In the genomic region with DNA sequence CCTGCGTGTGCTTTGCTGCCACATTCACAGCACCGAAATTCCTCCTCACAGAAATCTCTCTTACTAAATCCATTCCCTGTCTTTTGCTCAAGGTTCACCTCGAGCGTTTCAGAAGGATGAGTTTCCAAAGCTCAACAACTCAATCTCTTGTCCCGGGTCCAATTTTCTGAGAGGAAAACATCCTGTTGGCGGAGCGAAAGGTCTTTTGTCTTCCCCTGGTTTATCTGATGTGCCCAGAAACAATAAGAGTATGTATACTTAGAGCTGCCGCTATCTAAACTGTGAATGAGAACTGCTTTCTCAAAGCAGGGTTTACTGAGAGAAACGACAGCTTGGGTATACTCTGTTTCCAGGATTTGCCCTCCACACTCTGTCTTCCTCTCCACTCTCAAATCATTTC, we compare ENCODE assay signal across 25 mouse cellular contexts.
A peak's percentile ranks its signal among the peaks of the same experiment; 100 is the strongest.
DNase-seq lines count a peak whose midpoint lies in the region; ATAC-seq and TF ChIP-seq lines count a peak whose summit lies in the region.
"Had no signal": no experiment of that assay in that cellular context is flagged by ENCODE, and none has a peak within 500 bp of the region (broad histone marks: within the 10 kb centered on the region; RNA-seq: fewer than 3 reads in every experiment).

No protein-coding gene starts in this region.

- no peak for ATAC-seq in intestine, embryonic 14.5 days (replicated peaks; ENCODE audit: low FRiP score, low TSS enrichment, low read depth)
- ATAC-seq in intestine, embryonic 16.5 days, result no peak
- ATAC-seq: CD4-positive, CD25-positive, alpha-beta regulatory T cell, adult 4 months; forebrain, embryonic 16.5 days; hindbrain, embryonic 16.5 days; intestine, postnatal 0 days had no signal

- no peak overlapping the region for H3K9ac ChIP-seq in heart, adult 2 months (ENCODE audit: low read depth, low read length)
- H3K9ac ChIP-seq in intestine, embryonic 14.5 days (ENCODE audit: low read length), result no peak overlapping the region
- H3K9ac ChIP-seq in intestine, embryonic 16.5 days (ENCODE audit: low read depth, low read length), result no peak overlapping the region
- H3K9ac ChIP-seq: kidney, embryonic 15.5 days; limb, embryonic 13.5 days; midbrain, embryonic 12.5 days; neural tube, embryonic 15.5 days had no signal

- no peaks in the 10 kb centered on the region for H3K79me2 ChIP-seq in heart, adult 2 months (replicated peaks; ENCODE audit: control insufficient read depth, insufficient read depth, low read length)

- no peaks in the 10 kb centered on the region for H3K4me1 ChIP-seq in heart, adult 2 months (ENCODE audit: control insufficient read depth, insufficient read depth, low read length)
- H3K4me1 ChIP-seq in intestine, embryonic 14.5 days (replicated peaks; ENCODE audit: control insufficient read depth, insufficient read depth, low read length), result peaks cover 5% of the 10 kb centered on the region; the same call in 1 of the 2 replicates
- H3K4me1 ChIP-seq in intestine, embryonic 16.5 days (ENCODE audit: control insufficient read depth, insufficient read depth, low read length), result no peaks in the 10 kb centered on the region
- H3K4me1 ChIP-seq in lung, adult 2 months (ENCODE audit: control insufficient read depth, insufficient read depth, low read length), result peaks cover 4% of the 10 kb centered on the region

- no peak overlapping the region for H3K4me2 ChIP-seq in intestine, embryonic 14.5 days (ENCODE audit: low read length)
- H3K4me2 ChIP-seq in intestine, embryonic 16.5 days (ENCODE audit: low read depth, low read length), result no peak overlapping the region
- H3K4me2 ChIP-seq: heart, embryonic 11.5 days; kidney, embryonic 15.5 days; limb, embryonic 13.5 days; midbrain, embryonic 12.5 days; neural tube, embryonic 15.5 days had no signal

- H3K27ac ChIP-seq in heart, adult 2 months, result peak overlapping the region; percentile 13; the same call in 1 of the 2 replicates
- no peak overlapping the region for H3K27ac ChIP-seq in intestine, embryonic 14.5 days (ENCODE audit: low read depth)
- no peak overlapping the region for H3K27ac ChIP-seq in intestine, embryonic 16.5 days (ENCODE audit: low read length)
- H3K27ac ChIP-seq: forebrain, embryonic 10.5 days; hindbrain, embryonic 10.5 days; kidney, embryonic 15.5 days; limb, embryonic 13.5 days; midbrain, embryonic 12.5 days; neural tube, embryonic 15.5 days had no signal

- no peaks in the 10 kb centered on the region for H3K9me3 ChIP-seq in intestine, embryonic 14.5 days (ENCODE audit: control insufficient read depth, low read length)
- no peaks in the 10 kb centered on the region for H3K9me3 ChIP-seq in intestine, embryonic 16.5 days (ENCODE audit: control insufficient read depth, low read length)
- H3K9me3 ChIP-seq: forebrain, embryonic 10.5 days; hindbrain, embryonic 10.5 days; kidney, embryonic 15.5 days; limb, embryonic 13.5 days; midbrain, embryonic 12.5 days; neural tube, embryonic 15.5 days had no signal

- intact Hi-C loops in heart, adult 2 months (cut with DNase I), result no loop called here
- intact Hi-C loops in heart, postnatal 25 days (cut with DNase I), result no loop called here

- no peaks in the 10 kb centered on the region for H3K36me3 ChIP-seq in heart, adult 2 months (ENCODE audit: control insufficient read depth, insufficient read depth, low read length)
- H3K36me3 ChIP-seq in intestine, embryonic 14.5 days (ENCODE audit: control insufficient read depth, insufficient read depth, low read length), result no peaks in the 10 kb centered on the region
- no peaks in the 10 kb centered on the region for H3K36me3 ChIP-seq in intestine, embryonic 16.5 days (ENCODE audit: control insufficient read depth, insufficient read depth, low read length)
- H3K36me3 ChIP-seq: forebrain, embryonic 10.5 days; hindbrain, embryonic 10.5 days; kidney, embryonic 15.5 days; limb, embryonic 13.5 days; midbrain, embryonic 12.5 days; neural tube, embryonic 15.5 days had no signal

- TF ChIP-seq EP300 in heart, adult 2 months (IDR thresholded peaks at IDR 0.05; ENCODE audit: insufficient read depth, low read depth, low read length), result no peak

- no peak for TF ChIP-seq POLR2A in heart, adult 2 months (IDR thresholded peaks at IDR 0.05; ENCODE audit: insufficient read depth, low read depth, low read length)
- no peak for TF ChIP-seq POLR2A in lung, adult 2 months (IDR thresholded peaks at IDR 0.05; ENCODE audit: borderline replicate concordance, extremely low read depth, low read depth, low read length)

- DNase-seq in heart, adult 2 months, result no peak
- DNase-seq in heart, postnatal 25 days (ENCODE audit: low spot score), result no peak
- DNase-seq in intestine, embryonic 14.5 days (ENCODE audit: low spot score), result peak; percentile 44
- DNase-seq in lung, adult 2 months, result peak; percentile 5
- DNase-seq in lung, postnatal 14 days, result peak; percentile 26
- no peak for DNase-seq in cerebellum, postnatal 25 days
- DNase-seq in thymus, postnatal 25 days, result no peak
- DNase-seq: adrenal gland, postnatal 36 days; cerebellum, adult 9-10 months; gastrocnemius, postnatal 25 days; kidney, postnatal 36 days; layer of hippocampus, postnatal 36 days; right cerebral cortex, postnatal 14 days had no signal

- H3K27me3 ChIP-seq in heart, adult 2 months (ENCODE audit: control insufficient read depth, insufficient read depth, low read length), result no peaks in the 10 kb centered on the region
- no peaks in the 10 kb centered on the region for H3K27me3 ChIP-seq in intestine, embryonic 14.5 days (replicated peaks; ENCODE audit: control insufficient read depth, insufficient read depth, low read length)
- no peaks in the 10 kb centered on the region for H3K27me3 ChIP-seq in intestine, embryonic 16.5 days (replicated peaks; ENCODE audit: control insufficient read depth, insufficient read depth, low read length)
- H3K27me3 ChIP-seq: kidney, embryonic 15.5 days; limb, embryonic 13.5 days; midbrain, embryonic 12.5 days; neural tube, embryonic 15.5 days had no signal

- WGBS in heart, adult 2 months, result 41% methylated on average over 9 of the region's 9 CpGs
- 31% methylated on average over 9 of the region's 9 CpGs for WGBS in intestine, embryonic 14.5 days
- 27% methylated on average over 9 of the region's 9 CpGs for WGBS in intestine, embryonic 16.5 days
- 15% methylated on average over 9 of the region's 9 CpGs for WGBS in lung, adult 2 months

- TF ChIP-seq CTCF in heart, adult 2 months (IDR thresholded peaks at IDR 0.05), result no peak
- TF ChIP-seq CTCF in lung, adult 2 months (IDR thresholded peaks at IDR 0.05; ENCODE audit: insufficient read depth, low read length), result no peak

- no peak overlapping the region for H3K4me3 ChIP-seq in heart, adult 2 months
- no peak overlapping the region for H3K4me3 ChIP-seq in intestine, embryonic 14.5 days (ENCODE audit: low read depth, low read length)
- no peak overlapping the region for H3K4me3 ChIP-seq in intestine, embryonic 16.5 days (ENCODE audit: low read length)
- H3K4me3 ChIP-seq in lung, adult 2 months (replicated peaks; ENCODE audit: extremely low read depth, low read depth, low read length), result no peak overlapping the region
- H3K4me3 ChIP-seq: forebrain, embryonic 10.5 days; hindbrain, embryonic 10.5 days; kidney, embryonic 15.5 days; limb, embryonic 13.5 days; midbrain, embryonic 12.5 days; neural tube, embryonic 15.5 days had no signal

Comparison
In these comparisons a context has a peak if more than half of its experiments do, and no peak if none do; other contexts are left out.
1. DNase-seq: peak in intestine, embryonic 14.5 days (single experiment), lung, adult 2 months (single experiment) and lung, postnatal 14 days (single experiment); none in heart, adult 2 months (0 of 2), heart, postnatal 25 days (single experiment), cerebellum, postnatal 25 days (0 of 2) and thymus, postnatal 25 days (single experiment).